Mouse (Mus musculus) kidney, postnatal 0 days (tissue): ENCODE measurements around the gene Ppp6r1. TPM values are rescaled to one million over a fixed set of nuclear protein-coding genes. Genes with fewer than 3 reads are reported as not detected.

Experiments used
- ATAC-seq: fragments of 200-750 bp; cut with Nextera tagmentation; replicated peaks from 2 replicates; pipeline ENCODE4 v1.8.0; 2017; ENCODE audit warnings: low read depth, moderate number of reproducible peaks, moderate TSS enrichment, moderate library complexity; ENCODE audit not compliant: low FRiP score
- DNase-seq: peaks from one replicate; pipeline ENCODE4 v3.0.0-alpha.2; 2016; ENCODE audit warnings: low spot score
- H3K27ac ChIP-seq: fragments of 300-500 bp; sonication (generic); 2 replicates; pipeline ENCODE4 v1.5.1; 2014; ENCODE audit warnings: mild to moderate bottlenecking
- H3K27me3 ChIP-seq: fragments of 300-500 bp; sonication (generic); 2 replicates; pipeline ENCODE4 v1.6.1; 2014; ENCODE audit warnings: low read length, mixed read lengths; ENCODE audit not compliant: insufficient read depth
- H3K36me3 ChIP-seq: fragments of 300-500 bp; sonication (generic); 2 replicates; pipeline ENCODE4 v1.6.1; 2014; ENCODE audit warnings: low read length, mixed read lengths; ENCODE audit not compliant: insufficient read depth
- H3K4me1 ChIP-seq: fragments of 300-500 bp; sonication (generic); replicated peaks from 2 replicates; pipeline ENCODE4 v1.6.1; 2014; ENCODE audit warnings: antibody characterized with exemption, low read length, mixed read lengths; ENCODE audit not compliant: insufficient read depth
- H3K4me2 ChIP-seq: fragments of 300-500 bp; sonication (generic); 2 replicates; pipeline ENCODE4 v1.6.1; 2014; ENCODE audit warnings: mild to moderate bottlenecking, low read length, moderate library complexity, mixed read lengths
- H3K4me3 ChIP-seq: fragments of 300-500 bp; sonication (generic); replicated peaks from 2 replicates; pipeline ENCODE4 v1.5.1; 2014; ENCODE audit warnings: low read depth, low read length
- H3K9ac ChIP-seq: fragments of 300-500 bp; sonication (generic); 2 replicates; pipeline ENCODE4 v1.6.1; 2014; ENCODE audit warnings: low read depth, low read length
- H3K9me3 ChIP-seq: fragments of 300-500 bp; sonication (generic); replicated peaks from 2 replicates; pipeline ENCODE4 v1.6.1; 2016; ENCODE audit warnings: low read length, inconsistent platforms, mixed read lengths
- CTCF ChIP-seq: IDR thresholded peaks from 2 replicates; pipeline ENCODE4 v1.5.1; 2016; ENCODE audit warnings: antibody characterized with exemption, low read depth, mild to moderate bottlenecking, moderate library complexity
- WGBS: fragments of 180-500 bp; shearing (Covaris S2); extraction: QIAGEN DNeasy Blood & Tissue Kit; methylation state at CpG from one replicate; pipeline ENCODE4 v1.1.7; 2014; 5-methylcytosine and 5-hydroxymethylcytosine counted together
- polyA plus RNA-seq: library from polyadenylated mRNA; unstranded; fragments of >200 nt; fragmentation: Nextera tagmentation; extraction: Ambion mirVana; gene quantifications from 2 replicates; pipeline ENCODE4 v1.2.1, GENCODE M21; 2015

Gene Ppp6r1
- polyA plus RNA-seq, 1 experiment from 2014 or later = 5.1 TPM

GRCm38 (mm10) chr7:4654221-4654620 is 4.6 kb downstream of the Ppp6r1 start:
- no peak for ATAC-seq
- no peak overlapping the region for H3K4me3 ChIP-seq
- H3K4me1 ChIP-seq = peaks cover 23% of the 10 kb centered on the region; the same call in 1 of the 2 replicates
- H3K36me3 ChIP-seq = 0 out of 2 replicates have a peak, but pooled peaks cover 3% of the 10 kb centered on the region
- H3K9ac ChIP-seq = no peak overlapping the region
- DNase-seq = no peak
- no peak overlapping the region; the same call in 1 of the 2 replicates for H3K27ac ChIP-seq
- H3K9me3 ChIP-seq = no peaks in the 10 kb centered on the region
- WGBS = 76% methylated on average over 2 of the region's 2 CpGs
- TF ChIP-seq CTCF = no peak
- 0 out of 2 replicates have a peak overlapping the region, but pooled peaks have one; percentile 7 for H3K4me2 ChIP-seq
- H3K27me3 ChIP-seq = no peaks in the 10 kb centered on the region

- H3K36me3 ChIP-seq = 0 out of 2 replicates have a peak, but pooled peaks cover 3% of the 10 kb centered on the region
- no peak for TF ChIP-seq CTCF
- H3K9ac ChIP-seq = no peak overlapping the region
- H3K27ac ChIP-seq = no peak overlapping the region
- no peak for ATAC-seq
- WGBS = 78% methylated on average over 7 of the region's 7 CpGs
- no peaks in the 10 kb centered on the region for H3K27me3 ChIP-seq
- no peaks in the 10 kb centered on the region for H3K9me3 ChIP-seq
- peak; percentile 10 for DNase-seq
- H3K4me2 ChIP-seq = no peak overlapping the region
- H3K4me3 ChIP-seq = no peak overlapping the region
- H3K4me1 ChIP-seq = peaks cover 23% of the 10 kb centered on the region; the same call in 1 of the 2 replicates
These were observed 5.0 kb downstream of the Ppp6r1 start for GRCm38 (mm10) chr7:4653780-4654179.

GRCm38 (mm10) chr7:4653351-4653750 is 5.5 kb downstream of the Ppp6r1 start:
- no peaks in the 10 kb centered on the region for H3K9me3 ChIP-seq
- DNase-seq = no peak
- no peaks in the 10 kb centered on the region for H3K27me3 ChIP-seq
- H3K36me3 ChIP-seq = 0 out of 2 replicates have a peak, but pooled peaks cover 3% of the 10 kb centered on the region
- ATAC-seq = no peak
- H3K9ac ChIP-seq = no peak overlapping the region
- WGBS = 83% methylated on average over 5 of the region's 5 CpGs
- TF ChIP-seq CTCF = no peak
- H3K4me1 ChIP-seq = peaks cover 23% of the 10 kb centered on the region; the same call in 1 of the 2 replicates
- H3K4me2 ChIP-seq = no peak overlapping the region
- H3K4me3 ChIP-seq = no peak overlapping the region
- no peak overlapping the region for H3K27ac ChIP-seq

- Histone ChIP-seq H3K9me3 (no peaks in the 10 kb centered on the region), H3K4me3 (no peak overlapping the region), H3K4me1 (peaks cover 23% of the 10 kb centered on the region; the same call in 1 of the 2 replicates), H3K9ac (no peak overlapping the region), H3K36me3 (0 out of 2 replicates have a peak, but pooled peaks cover 3% of the 10 kb centered on the region), H3K27me3 (no peaks in the 10 kb centered on the region), H3K4me2 (no peak overlapping the region), H3K27ac (no peak overlapping the region)
- TF ChIP-seq CTCF = no peak
- ATAC-seq = no peak
- DNase-seq = no peak
- WGBS = 86% methylated on average over 5 of the region's 5 CpGs
These were observed 6.1 kb downstream of the Ppp6r1 start for GRCm38 (mm10) chr7:4652726-4653125.

- no peak for DNase-seq
- H3K9ac ChIP-seq = no peak overlapping the region
These were observed 7.2 kb downstream of the Ppp6r1 start for GRCm38 (mm10) chr7:4651581-4651980.

GRCm38 (mm10) chr7:4647992-4648391 is 10.8 kb downstream of the Ppp6r1 start:
- Histone ChIP-seq H3K27ac (no peak overlapping the region), H3K4me2 (no peak overlapping the region), H3K4me3 (no peak overlapping the region), H3K27me3 (no peaks in the 10 kb centered on the region), H3K9ac (no peak overlapping the region), H3K36me3 (peaks cover 24% of the 10 kb centered on the region), H3K9me3 (no peaks in the 10 kb centered on the region), H3K4me1 (no peaks in the 10 kb centered on the region)
- 89% methylated on average over 2 of the region's 2 CpGs for WGBS
- no peak for TF ChIP-seq CTCF
- ATAC-seq (no peak), DNase-seq (no peak)

More at GRCm38 (mm10) chr7:4651581-4651980, 7.2 kb downstream of the Ppp6r1 start:
- peaks cover 5% of the 10 kb centered on the region; the same call in 1 of the 2 replicates for H3K36me3 ChIP-seq
- TF ChIP-seq CTCF = no peak
- no peaks in the 10 kb centered on the region for H3K27me3 ChIP-seq
- no peak overlapping the region for H3K4me2 ChIP-seq
- H3K4me3 ChIP-seq = no peak overlapping the region
- H3K4me1 ChIP-seq = peaks cover 14% of the 10 kb centered on the region; the same call in 1 of the 2 replicates
- WGBS = 69% methylated on average over 8 of the region's 8 CpGs
- no peak overlapping the region for H3K27ac ChIP-seq
- ATAC-seq = no peak
- no peaks in the 10 kb centered on the region for H3K9me3 ChIP-seq

- no peaks in the 10 kb centered on the region for H3K27me3 ChIP-seq
- no peaks in the 10 kb centered on the region for H3K9me3 ChIP-seq
- H3K36me3 ChIP-seq = peaks cover 30% of the 10 kb centered on the region
- ATAC-seq (no peak), DNase-seq (no peak)
- H3K4me1 ChIP-seq = no peaks in the 10 kb centered on the region
- H3K4me2 ChIP-seq = no peak overlapping the region
- TF ChIP-seq CTCF = no peak
- 48% methylated on average over 6 of the region's 6 CpGs for WGBS
- no peak overlapping the region for H3K9ac ChIP-seq
- no peak overlapping the region for H3K27ac ChIP-seq
- no peak overlapping the region for H3K4me3 ChIP-seq
These were observed 11.5 kb downstream of the Ppp6r1 start for GRCm38 (mm10) chr7:4647291-4647690.
